Mouse (Mus musculus): ENCODE results near the gene Nav2. TPM values are rescaled to one million over a fixed set of nuclear protein-coding genes. Genes with fewer than 3 reads are reported as not detected.
A peak's percentile ranks its signal among the peaks of the same experiment; 100 is the strongest.

Gene Nav2
- polyA plus RNA-seq, 1 experiment from 2014 or later: 25.8 TPM

- Histone ChIP-seq H3K4me1 (peaks cover 43% of the 10 kb centered on the region), H3K4me2 (replicated peaks) (peak overlapping the region; percentile 19), H3K9me3 (replicated peaks) (no peaks in the 10 kb centered on the region), H3K36me3 (no peaks in the 10 kb centered on the region), H3K9ac (no peak overlapping the region), H3K27ac (no peak overlapping the region), H3K4me3 (no peak overlapping the region), H3K27me3 (peaks cover 7% of the 10 kb centered on the region)
- 16% methylated on average over 16 of the region's 16 CpGs for WGBS
- ATAC-seq (ENCODE audit: low FRiP score): no peak
Measured at GRCm38 (mm10) chr7:49343081-49343600, 434.6 kb downstream of the Nav2 start.

- 31% methylated on average over 4 of the region's 4 CpGs for WGBS
- Histone ChIP-seq H3K9ac (no peak overlapping the region), H3K4me2 (replicated peaks) (peak overlapping the region; percentile 19; the same call in 1 of the 2 replicates), H3K36me3 (no peaks in the 10 kb centered on the region), H3K9me3 (replicated peaks) (no peaks in the 10 kb centered on the region), H3K27ac (no peak overlapping the region), H3K27me3 (peaks cover 7% of the 10 kb centered on the region), H3K4me3 (no peak overlapping the region), H3K4me1 (peaks cover 50% of the 10 kb centered on the region)
- ATAC-seq (ENCODE audit: low FRiP score): no peak
Measured at GRCm38 (mm10) chr7:49343752-49344484, 435.4 kb downstream of the Nav2 start.

- no peak overlapping the region for H3K4me3 ChIP-seq
- H3K4me1 ChIP-seq: peaks cover 46% of the 10 kb centered on the region
- H3K36me3 ChIP-seq: no peaks in the 10 kb centered on the region
- no peak overlapping the region for H3K9ac ChIP-seq
- no peak for ATAC-seq (ENCODE audit: low FRiP score)
- no peak overlapping the region for H3K27ac ChIP-seq
- H3K9me3 ChIP-seq (replicated peaks): no peaks in the 10 kb centered on the region
- H3K27me3 ChIP-seq: peaks cover 7% of the 10 kb centered on the region
- no peak overlapping the region for H3K4me2 ChIP-seq (replicated peaks)
- 30% methylated on average over 16 of the region's 16 CpGs for WGBS
Measured at GRCm38 (mm10) chr7:49347338-49348272, 439.1 kb downstream of the Nav2 start.

- Histone ChIP-seq H3K9me3 (replicated peaks) (no peaks in the 10 kb centered on the region), H3K9ac (no peak overlapping the region), H3K27me3 (peaks cover 4% of the 10 kb centered on the region), H3K4me3 (no peak overlapping the region), H3K36me3 (no peaks in the 10 kb centered on the region), H3K27ac (0 out of 2 replicates have a peak overlapping the region, but pooled peaks have one; percentile 35), H3K4me2 (replicated peaks) (no peak overlapping the region), H3K4me1 (peaks cover 35% of the 10 kb centered on the region)
- no peak for ATAC-seq (ENCODE audit: low FRiP score)
- 14% methylated on average over 2 of the region's 2 CpGs for WGBS
Measured at GRCm38 (mm10) chr7:49348636-49349035, 440.1 kb downstream of the Nav2 start.

- ATAC-seq (ENCODE audit: low FRiP score): no peak
- H3K36me3 ChIP-seq: no peaks in the 10 kb centered on the region
- H3K4me1 ChIP-seq: peaks cover 46% of the 10 kb centered on the region
- H3K27me3 ChIP-seq: no peaks in the 10 kb centered on the region
- no peaks in the 10 kb centered on the region for H3K9me3 ChIP-seq (replicated peaks)
- H3K4me3 ChIP-seq: no peak overlapping the region
- WGBS: 73% methylated on average over 8 of the region's 8 CpGs
- H3K4me2 ChIP-seq (replicated peaks): no peak overlapping the region
- no peak overlapping the region for H3K9ac ChIP-seq
- no peak overlapping the region for H3K27ac ChIP-seq
Measured at GRCm38 (mm10) chr7:49350321-49351007, 441.9 kb downstream of the Nav2 start.

- no peak overlapping the region for H3K4me2 ChIP-seq (replicated peaks)
- no peaks in the 10 kb centered on the region for H3K9me3 ChIP-seq (replicated peaks)
- ATAC-seq (ENCODE audit: low FRiP score): peak; percentile 61; the same call in 1 of the 2 replicates
- H3K4me1 ChIP-seq: peaks cover 50% of the 10 kb centered on the region
- H3K9ac ChIP-seq: 0 out of 2 replicates have a peak overlapping the region, but pooled peaks have one; percentile 4
- H3K27ac ChIP-seq: peak overlapping the region; percentile 23; the same call in 1 of the 2 replicates
- 30% methylated on average over 11 of the region's 11 CpGs for WGBS
- no peak overlapping the region for H3K4me3 ChIP-seq
- no peaks in the 10 kb centered on the region for H3K36me3 ChIP-seq
- H3K27me3 ChIP-seq: no peaks in the 10 kb centered on the region
Measured at GRCm38 (mm10) chr7:49351596-49352258, 443.2 kb downstream of the Nav2 start.

GRCm38 (mm10) chr7:49357441-49358165 lies 449.1 kb downstream of the Nav2 start:
- Histone ChIP-seq H3K4me3 (no peak overlapping the region), H3K27me3 (no peaks in the 10 kb centered on the region), H3K4me2 (replicated peaks) (no peak overlapping the region), H3K27ac (no peak overlapping the region), H3K9me3 (replicated peaks) (no peaks in the 10 kb centered on the region), H3K9ac (no peak overlapping the region), H3K36me3 (no peaks in the 10 kb centered on the region), H3K4me1 (peaks cover 33% of the 10 kb centered on the region)
- 79% methylated on average over 18 of the region's 18 CpGs for WGBS
- no peak for ATAC-seq (ENCODE audit: low FRiP score)

- no peaks in the 10 kb centered on the region for H3K27me3 ChIP-seq
- H3K4me2 ChIP-seq (replicated peaks): no peak overlapping the region
- 92% methylated on average over 3 of the region's 3 CpGs for WGBS
- no peak overlapping the region for H3K27ac ChIP-seq
- no peak for ATAC-seq (ENCODE audit: low FRiP score)
- no peaks in the 10 kb centered on the region for H3K9me3 ChIP-seq (replicated peaks)
- peaks cover 31% of the 10 kb centered on the region for H3K4me1 ChIP-seq
- H3K36me3 ChIP-seq: no peaks in the 10 kb centered on the region
- H3K4me3 ChIP-seq: no peak overlapping the region
- no peak overlapping the region for H3K9ac ChIP-seq
Measured at GRCm38 (mm10) chr7:49359120-49359519, 450.6 kb downstream of the Nav2 start.

- Histone ChIP-seq H3K4me2 (replicated peaks) (no peak overlapping the region), H3K36me3 (no peaks in the 10 kb centered on the region), H3K4me3 (no peak overlapping the region), H3K9me3 (replicated peaks) (no peaks in the 10 kb centered on the region), H3K4me1 (peaks cover 16% of the 10 kb centered on the region), H3K9ac (no peak overlapping the region), H3K27me3 (no peaks in the 10 kb centered on the region), H3K27ac (peak overlapping the region; percentile 60)
- no peak for ATAC-seq (ENCODE audit: low FRiP score)
- 65% methylated on average over 3 of the region's 3 CpGs for WGBS
Measured at GRCm38 (mm10) chr7:49360597-49360996, 452.1 kb downstream of the Nav2 start.

- peak; percentile 79 for ATAC-seq (ENCODE audit: low FRiP score)
- H3K27me3 ChIP-seq: no peaks in the 10 kb centered on the region
- H3K9me3 ChIP-seq (replicated peaks): no peaks in the 10 kb centered on the region
- no peak overlapping the region for H3K4me2 ChIP-seq (replicated peaks)
- H3K9ac ChIP-seq: no peak overlapping the region
- H3K27ac ChIP-seq: peak overlapping the region; percentile 60
- 39% methylated on average over 9 of the region's 9 CpGs for WGBS
- H3K4me3 ChIP-seq: no peak overlapping the region
- H3K4me1 ChIP-seq: peaks cover 14% of the 10 kb centered on the region
- H3K36me3 ChIP-seq: no peaks in the 10 kb centered on the region
Measured at GRCm38 (mm10) chr7:49361465-49362090, 453.1 kb downstream of the Nav2 start.

Measured in hindbrain, embryonic 12.5 days (tissue).